Mouse (Mus musculus) cerebellum, adult 2 months (tissue): ENCODE results near the gene Hist1h2bf.
"Not testable (repeated sequence)": the region's sequence is repeated elsewhere in the genome, so short reads cannot be mapped to it uniquely, and the experiment has no call there.

ENCODE experiments used
- CTCF ChIP-seq: fragments of 200-500 bp; IDR thresholded peaks from 2 replicates; pipeline ENCODE4 v1.5.1; 2011; ENCODE audit warnings: low read depth, mild to moderate bottlenecking, control low read depth, low read length, moderate library complexity, borderline replicate concordance; ENCODE audit not compliant: insufficient read depth
- POLR2A ChIP-seq: fragments of 200-500 bp; IDR thresholded peaks from 2 replicates; pipeline ENCODE4 v1.6.1; 2011; ENCODE audit warnings: low read length, control low read depth, borderline replicate concordance; ENCODE audit not compliant: insufficient read depth

DNA sequence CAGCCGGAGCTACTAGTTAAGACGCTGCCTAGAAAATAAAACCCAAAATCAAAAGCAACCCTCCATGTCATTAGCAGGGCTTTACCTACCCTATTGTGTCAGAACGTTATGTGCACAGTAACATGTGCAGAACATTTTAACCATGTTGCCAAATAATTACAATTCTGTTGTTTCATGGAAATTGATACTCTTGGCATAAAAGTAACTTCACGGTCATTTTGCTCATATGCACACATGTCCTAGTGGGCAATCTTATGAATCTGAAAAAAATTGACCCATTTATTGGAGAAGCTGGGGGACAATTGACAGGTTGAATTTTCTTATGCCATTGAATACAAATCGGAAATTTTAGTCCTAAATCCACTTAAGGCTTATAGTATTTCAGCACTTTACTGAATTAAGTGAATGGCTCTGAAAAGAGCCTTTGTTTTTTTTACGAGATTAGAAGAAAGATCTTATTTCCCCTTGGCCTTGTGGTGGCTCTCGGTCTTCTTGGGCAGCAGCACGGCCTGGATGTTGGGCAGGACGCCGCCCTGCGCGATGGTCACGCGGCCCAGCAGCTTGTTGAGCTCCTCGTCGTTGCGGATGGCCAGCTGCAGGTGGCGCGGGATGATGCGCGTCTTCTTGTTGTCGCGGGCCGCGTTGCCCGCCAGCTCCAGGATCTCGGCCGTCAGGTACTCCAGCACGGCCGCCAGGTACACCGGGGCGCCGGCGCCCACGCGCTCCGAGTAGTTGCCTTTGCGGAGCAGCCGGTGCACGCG is 3.6 kb downstream of the Hist1h2bf start:
- TF ChIP-seq POLR2A, CTCF: not testable (repeated sequence)
